Mouse (Mus musculus): Measurements from ENCODE around the gene Kcnd3.

Gene Kcnd3

GRCm38 (mm10) chr3:105451627-105452555, at the start of gene Kcnd3:
Gene Kcnd3, plus strand, starts transcription at chr3:105452330.
- in situ Hi-C loops (cut with MboI, MseI), result no loop called here

GRCm38 (mm10) chr3:105402676-105403075, 49.5 kb upstream of the Kcnd3 start:
- in situ Hi-C loops (cut with MboI, MseI), result no loop called here

GRCm38 (mm10) chr3:105403410-105404076, 48.6 kb upstream of the Kcnd3 start:
- in situ Hi-C loops (cut with MboI, MseI), result no loop called here

DNA sequence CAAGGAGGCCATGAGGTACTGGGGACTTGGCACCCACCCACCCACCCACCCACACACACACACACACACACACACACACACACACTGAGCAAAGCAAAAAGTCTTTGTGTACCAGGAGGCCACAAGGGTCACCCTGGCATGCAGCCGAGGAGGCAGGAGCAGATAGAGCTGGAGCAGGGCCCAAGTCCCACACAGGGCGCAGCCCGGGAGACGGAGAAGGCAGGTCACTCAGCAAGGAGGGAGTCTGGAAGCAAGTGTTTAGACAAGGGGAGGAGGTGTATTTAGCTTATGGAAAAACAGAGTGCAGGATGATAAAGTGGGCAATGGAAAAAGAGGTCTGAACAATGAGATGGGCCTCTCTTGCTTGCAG, 48.1 kb upstream of the Kcnd3 start:
- in situ Hi-C loops (cut with MboI, MseI), result no loop called here

GRCm38 (mm10) chr3:105405516-105405915, 46.6 kb upstream of the Kcnd3 start:
- in situ Hi-C loops (cut with MboI, MseI), result no loop called here

GRCm38 (mm10) chr3:105406036-105406435, 46.1 kb upstream of the Kcnd3 start:
- in situ Hi-C loops (cut with MboI, MseI), result no loop called here

DNA sequence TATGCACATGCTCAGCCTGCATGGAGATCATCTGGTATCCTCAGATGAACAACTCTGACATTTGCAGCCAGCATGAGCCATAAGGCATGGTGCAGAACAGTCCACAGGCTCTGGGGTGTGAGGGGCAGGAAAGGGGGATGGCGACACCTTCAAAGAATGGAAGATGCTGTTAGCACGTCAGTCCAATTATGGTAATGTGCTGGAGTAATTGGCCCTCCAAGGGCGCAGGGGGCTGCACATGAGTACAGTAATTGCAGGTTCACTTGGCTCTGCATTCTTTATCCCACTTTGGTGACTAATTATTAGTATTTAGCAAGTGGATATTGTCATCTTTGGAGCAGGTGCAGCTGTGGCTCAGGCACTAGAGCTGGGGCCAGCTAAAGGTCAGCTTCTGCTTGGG, 43.9 kb upstream of the Kcnd3 start:
- in situ Hi-C loops (cut with MboI, MseI), result no loop called here

DNA sequence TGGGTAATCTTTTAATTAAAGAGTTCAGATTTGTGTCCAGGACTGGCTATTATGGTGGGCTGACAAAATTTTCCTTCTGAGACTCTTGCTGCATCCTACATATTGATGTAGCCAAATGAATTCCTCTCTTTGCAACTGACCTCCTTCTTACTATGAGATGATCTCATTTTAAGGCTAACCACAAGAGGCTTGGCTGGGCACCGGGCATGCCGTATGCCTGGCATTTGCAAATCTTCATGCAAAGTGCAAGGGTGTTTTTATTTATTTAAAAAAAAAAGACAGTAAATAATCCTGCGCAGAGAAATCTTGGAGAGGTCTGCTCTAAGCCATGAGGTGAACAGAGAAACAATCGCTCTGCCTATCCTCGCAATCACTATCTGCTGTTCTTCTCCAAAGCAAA, 41.3 kb upstream of the Kcnd3 start:
- in situ Hi-C loops (cut with MboI, MseI), result no loop called here

DNA sequence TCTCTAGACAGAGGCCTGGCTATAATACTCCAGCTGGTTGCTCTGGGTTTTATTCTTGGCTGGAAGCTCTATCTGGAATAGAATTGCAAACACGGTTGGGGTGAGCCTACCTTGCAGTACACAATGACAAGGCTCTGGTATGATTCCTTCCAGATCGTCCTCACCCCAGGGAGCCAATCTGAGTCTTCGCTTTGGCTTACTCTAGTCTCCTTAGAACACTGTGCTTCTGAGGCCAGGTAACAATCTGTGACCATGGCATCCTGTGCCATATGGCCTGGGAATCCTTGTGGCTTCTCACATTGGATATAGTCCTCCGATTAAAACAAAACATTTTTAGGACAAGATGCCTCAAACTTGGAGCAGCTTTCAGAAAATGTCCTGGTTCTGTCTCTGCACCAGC, 40.4 kb upstream of the Kcnd3 start:
- in situ Hi-C loops (cut with MboI, MseI), result no loop called here

- in situ Hi-C loops (cut with MboI, MseI), result no loop called here
Measured at GRCm38 (mm10) chr3:105412229-105412628, 39.9 kb upstream of the Kcnd3 start.

DNA sequence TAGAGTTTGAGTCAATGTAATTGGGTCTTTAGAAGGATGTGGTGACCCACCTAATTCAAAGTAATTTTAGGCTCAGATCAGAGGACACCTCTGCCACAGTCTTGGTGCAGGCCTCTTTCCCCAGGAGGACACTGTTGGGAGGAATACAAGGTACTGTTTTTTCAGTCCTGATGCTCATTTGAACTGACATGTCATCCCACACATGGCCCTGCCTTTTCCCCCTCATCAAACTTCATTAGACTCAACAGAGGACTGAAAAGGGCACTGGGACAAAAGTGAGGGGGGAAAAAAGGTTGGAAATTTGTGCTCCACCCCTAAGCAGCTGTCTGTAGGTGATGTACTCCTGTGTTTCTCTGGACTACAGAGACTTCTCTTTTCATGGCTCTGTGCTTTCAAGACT, 39.4 kb upstream of the Kcnd3 start:
- in situ Hi-C loops (cut with MboI, MseI), result no loop called here

- in situ Hi-C loops (cut with MboI, MseI), result no loop called here
Measured at GRCm38 (mm10) chr3:105418441-105418840, 33.7 kb upstream of the Kcnd3 start.

DNA sequence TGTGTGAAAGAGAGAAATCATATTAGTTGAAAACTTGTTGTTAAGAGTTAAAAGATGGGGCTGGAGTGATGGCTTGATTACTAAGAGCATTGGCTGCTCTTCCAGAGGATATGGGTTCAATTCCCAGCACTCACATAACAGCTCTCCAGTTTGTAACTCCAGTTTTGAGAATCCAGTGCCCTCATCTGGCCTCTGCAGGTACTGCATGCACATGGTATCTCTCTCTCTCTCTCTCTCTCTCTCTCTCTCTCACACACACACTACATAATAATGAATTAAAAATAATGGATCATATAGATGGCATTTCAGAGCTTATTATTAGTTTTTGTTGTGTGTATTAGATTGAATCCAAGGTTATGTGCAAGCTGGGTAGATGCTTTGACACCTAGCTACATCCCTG, 29.7 kb upstream of the Kcnd3 start:
- in situ Hi-C loops (cut with MboI, MseI), result no loop called here

DNA sequence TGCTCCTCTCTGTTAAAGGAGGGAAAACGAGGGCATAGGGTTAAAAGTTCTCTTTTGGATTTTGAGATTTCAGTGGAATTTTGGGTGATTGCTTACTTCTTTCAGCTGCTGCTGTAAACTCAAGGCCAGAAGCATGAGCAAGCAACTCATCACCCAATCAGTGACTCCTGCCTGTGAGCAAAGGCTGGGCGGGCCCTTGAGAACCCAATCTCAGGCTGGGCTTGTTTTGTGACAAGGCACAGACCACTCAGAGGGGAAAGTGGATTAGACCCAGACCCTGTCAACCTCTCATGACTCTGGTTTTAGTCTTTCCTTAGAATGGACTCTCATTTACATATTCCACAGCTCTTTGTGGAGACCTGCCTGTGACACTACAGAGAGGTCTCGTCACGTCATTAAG, 28.7 kb upstream of the Kcnd3 start:
- in situ Hi-C loops (cut with MboI, MseI), result no loop called here

DNA sequence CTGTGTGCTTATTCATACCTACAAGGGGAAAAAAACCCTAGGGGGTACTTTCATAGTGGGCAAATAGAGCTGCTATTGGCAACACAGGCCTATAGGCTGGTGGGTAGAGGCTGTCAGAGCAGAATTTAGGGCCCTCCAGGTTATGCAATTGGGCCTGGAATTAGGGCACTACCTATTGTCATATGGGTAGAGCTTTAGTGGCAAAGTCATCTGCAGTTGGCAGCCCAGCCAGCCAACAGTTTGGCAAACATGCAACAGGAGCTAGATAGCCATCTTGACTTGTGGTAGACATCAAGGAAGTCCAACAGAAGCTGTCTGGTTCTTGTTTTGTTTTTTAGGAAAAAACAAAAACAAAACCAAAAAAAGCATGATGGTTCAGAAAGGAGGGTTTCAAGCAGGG, 23.5 kb upstream of the Kcnd3 start:
- in situ Hi-C loops (cut with MboI, MseI), result no loop called here

GRCm38 (mm10) chr3:105436383-105436782, 15.7 kb upstream of the Kcnd3 start:
- in situ Hi-C loops (cut with MboI, MseI), result no loop called here

GRCm38 (mm10) chr3:105436971-105437370, 15.2 kb upstream of the Kcnd3 start:
- in situ Hi-C loops (cut with MboI, MseI), result no loop called here

- in situ Hi-C loops (cut with MboI, MseI), result no loop called here
Measured at GRCm38 (mm10) chr3:105440873-105441495, 11.1 kb upstream of the Kcnd3 start.

GRCm38 (mm10) chr3:105450641-105451470, 1.3 kb upstream of the Kcnd3 start:
- in situ Hi-C loops (cut with MboI, MseI), result no loop called here

- in situ Hi-C loops (cut with MboI, MseI), result no loop called here
Measured at GRCm38 (mm10) chr3:105452556-105453213, 555 bp downstream of the Kcnd3 start.

Measured in regulatory T cell (primary cell).